Mouse (Mus musculus) fibroblast of lung, adult 2 months (primary cell): ENCODE measurements at regions not wholly inside any gene's neighbourhood (a gene's known extent, or its start where the extent isn't known, plus 50 kb on each side); places are given as distances from the start of the nearest gene placed in this dataset.

Experiments
- DNase-seq: peaks from one replicate; pipeline ENCODE4 v3.0.0-alpha.2; 2011; ENCODE audit warnings: low read depth

GRCm38 (mm10) chr5:58286680-58287223, 569.0 kb downstream of the Pcdh7 start:
- no peak for DNase-seq

GRCm38 (mm10) chr5:58291261-58291660, 573.5 kb downstream of the Pcdh7 start:
- peak; percentile 44 for DNase-seq

DNA sequence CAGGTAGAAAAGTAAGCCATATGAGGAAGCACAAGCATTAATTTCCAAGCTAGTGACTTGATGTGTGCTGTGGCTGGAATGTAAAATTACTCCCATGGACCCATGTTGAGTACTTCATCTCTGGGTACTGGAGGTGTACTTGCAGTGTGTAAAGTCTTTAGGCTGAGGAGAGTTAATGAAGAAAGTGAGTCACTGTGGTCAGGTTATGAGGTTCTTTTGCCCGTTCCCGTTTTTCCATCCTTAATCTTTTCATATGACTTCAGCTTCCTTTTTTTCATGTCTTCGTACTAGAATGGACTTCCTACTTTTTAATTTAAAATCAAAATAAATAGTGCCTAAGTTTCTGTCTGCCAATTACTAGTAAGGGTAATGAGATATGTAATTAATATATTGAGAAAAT, 577.1 kb downstream of the Pcdh7 start:
- no peak for DNase-seq

- DNase-seq = no peak
These were observed 613.6 kb downstream of the Pcdh7 start for GRCm38 (mm10) chr5:58331356-58331755.
